Comparison of ENCODE assay signal across 16 mouse cellular contexts in the genomic region with DNA sequence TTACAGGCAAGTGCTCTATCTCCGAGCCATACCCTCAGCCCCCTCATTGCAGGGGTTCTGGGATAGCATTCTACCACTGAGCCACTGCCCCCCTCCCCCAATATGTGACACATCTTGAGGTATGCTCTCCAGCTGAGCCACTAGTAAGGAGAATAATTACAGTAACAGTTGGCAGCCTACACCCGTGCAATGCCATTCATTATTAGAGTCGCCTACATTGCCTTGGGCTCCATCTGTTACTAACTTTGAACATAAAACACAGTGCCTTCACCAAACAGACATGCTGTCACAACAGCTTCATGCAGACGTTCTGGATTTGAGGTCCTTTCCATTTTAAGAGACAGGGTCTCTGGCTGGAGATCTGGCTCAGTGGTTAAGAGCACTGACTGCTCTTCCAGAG. TPM values are rescaled to one million over a fixed set of nuclear protein-coding genes. Genes with fewer than 3 reads are reported as not detected.
DNase-seq lines count a peak whose midpoint lies in the region; ATAC-seq and TF ChIP-seq lines count a peak whose summit lies in the region.
"Had no signal": no experiment of that assay in that cellular context is flagged by ENCODE, and none has a peak within 500 bp of the region (broad histone marks: within the 10 kb centered on the region; RNA-seq: fewer than 3 reads in every experiment).

No protein-coding gene starts in this region.

- 58% methylated on average over 4 of the region's 4 CpGs for WGBS in forebrain, embryonic 13.5 days
- 83% methylated on average over 4 of the region's 4 CpGs for WGBS in forebrain, embryonic 10.5 days
- 81% methylated on average over 4 of the region's 4 CpGs for WGBS in midbrain, embryonic 13.5 days
- 80% methylated on average over 4 of the region's 4 CpGs for WGBS in midbrain, embryonic 11.5 days
- 49% methylated on average over 4 of the region's 4 CpGs for WGBS in forebrain, postnatal 0 days
- WGBS in neural tube, embryonic 15.5 days = 38% methylated on average over 4 of the region's 4 CpGs

- TF ChIP-seq CTCF in forebrain, postnatal 0 days (IDR thresholded peaks at IDR 0.05; ENCODE audit: low read depth) = no peak

- H3K9me3 ChIP-seq in forebrain, embryonic 13.5 days (replicated peaks) = no peaks in the 10 kb centered on the region
- H3K9me3 ChIP-seq in forebrain, embryonic 10.5 days = no peaks in the 10 kb centered on the region
- no peaks in the 10 kb centered on the region for H3K9me3 ChIP-seq in midbrain, embryonic 13.5 days
- H3K9me3 ChIP-seq in midbrain, embryonic 11.5 days (ENCODE audit: control insufficient read depth, low read length) = no peaks in the 10 kb centered on the region
- H3K9me3 ChIP-seq in forebrain, postnatal 0 days (ENCODE audit: low read length) = no peaks in the 10 kb centered on the region
- H3K9me3 ChIP-seq in neural tube, embryonic 15.5 days (replicated peaks) = no peaks in the 10 kb centered on the region
- H3K9me3 ChIP-seq: embryonic facial prominence, embryonic 12.5 days; heart, embryonic 15.5 days; kidney, embryonic 15.5 days; lung, embryonic 15.5 days had no signal

- no peak for DNase-seq in forebrain, embryonic 10.5 days (ENCODE audit: extremely low spot score, low spot score)
- no peak for DNase-seq in midbrain, embryonic 11.5 days (ENCODE audit: low spot score, missing footprints)
- DNase-seq in forebrain, postnatal 0 days = peak; percentile 27
- no peak for DNase-seq in testis, postnatal 14 days (ENCODE audit: low spot score)
- DNase-seq in cerebellum, postnatal 14 days = no peak
- DNase-seq: adrenal gland, adult 2 months; cerebellum, postnatal 36 days; thymus, postnatal 36 days had no signal

- no peak overlapping the region for H3K9ac ChIP-seq in forebrain, embryonic 13.5 days
- H3K9ac ChIP-seq in midbrain, embryonic 13.5 days (replicated peaks) = no peak overlapping the region
- no peak overlapping the region for H3K9ac ChIP-seq in midbrain, embryonic 11.5 days (ENCODE audit: low read length)
- H3K9ac ChIP-seq in forebrain, postnatal 0 days = no peak overlapping the region
- no peak overlapping the region for H3K9ac ChIP-seq in neural tube, embryonic 15.5 days (replicated peaks)
- H3K9ac ChIP-seq: embryonic facial prominence, embryonic 12.5 days; heart, embryonic 15.5 days; kidney, embryonic 15.5 days; lung, embryonic 15.5 days had no signal

- H3K36me3 ChIP-seq in forebrain, embryonic 13.5 days (ENCODE audit: poor library complexity, severe bottlenecking) = no peaks in the 10 kb centered on the region
- no peaks in the 10 kb centered on the region for H3K36me3 ChIP-seq in forebrain, embryonic 10.5 days (replicated peaks)
- H3K36me3 ChIP-seq in midbrain, embryonic 13.5 days = no peaks in the 10 kb centered on the region
- no peaks in the 10 kb centered on the region for H3K36me3 ChIP-seq in midbrain, embryonic 11.5 days (ENCODE audit: control insufficient read depth, insufficient read depth, low read length)
- H3K36me3 ChIP-seq in forebrain, postnatal 0 days (ENCODE audit: insufficient read depth) = no peaks in the 10 kb centered on the region
- no peaks in the 10 kb centered on the region for H3K36me3 ChIP-seq in neural tube, embryonic 15.5 days
- H3K36me3 ChIP-seq: embryonic facial prominence, embryonic 12.5 days; heart, embryonic 15.5 days; kidney, embryonic 15.5 days; lung, embryonic 15.5 days had no signal

- no peaks in the 10 kb centered on the region for H3K27me3 ChIP-seq in forebrain, embryonic 13.5 days
- H3K27me3 ChIP-seq in forebrain, embryonic 10.5 days (ENCODE audit: poor library complexity, severe bottlenecking) = no peaks in the 10 kb centered on the region
- H3K27me3 ChIP-seq in midbrain, embryonic 13.5 days = no peaks in the 10 kb centered on the region
- H3K27me3 ChIP-seq in midbrain, embryonic 11.5 days (ENCODE audit: control insufficient read depth, insufficient read depth, low read length) = no peaks in the 10 kb centered on the region
- no peaks in the 10 kb centered on the region for H3K27me3 ChIP-seq in forebrain, postnatal 0 days (ENCODE audit: insufficient read depth, low read length)
- no peaks in the 10 kb centered on the region for H3K27me3 ChIP-seq in neural tube, embryonic 15.5 days (replicated peaks)
- H3K27me3 ChIP-seq: embryonic facial prominence, embryonic 12.5 days; heart, embryonic 15.5 days; kidney, embryonic 15.5 days; lung, embryonic 15.5 days had no signal

- H3K27ac ChIP-seq in forebrain, embryonic 13.5 days = no peak overlapping the region
- no peak overlapping the region for H3K27ac ChIP-seq in forebrain, embryonic 10.5 days
- H3K27ac ChIP-seq in midbrain, embryonic 13.5 days = no peak overlapping the region
- H3K27ac ChIP-seq in midbrain, embryonic 11.5 days (ENCODE audit: low read depth, low read length) = no peak overlapping the region
- H3K27ac ChIP-seq in forebrain, postnatal 0 days (ENCODE audit: low read depth, low read length) = no peak overlapping the region
- no peak overlapping the region for H3K27ac ChIP-seq in neural tube, embryonic 15.5 days (replicated peaks)
- H3K27ac ChIP-seq: embryonic facial prominence, embryonic 12.5 days; heart, embryonic 15.5 days; kidney, embryonic 15.5 days; lung, embryonic 15.5 days had no signal

- no peak overlapping the region for H3K4me3 ChIP-seq in forebrain, embryonic 13.5 days
- no peak overlapping the region for H3K4me3 ChIP-seq in forebrain, embryonic 10.5 days
- no peak overlapping the region for H3K4me3 ChIP-seq in midbrain, embryonic 13.5 days (replicated peaks)
- H3K4me3 ChIP-seq in midbrain, embryonic 11.5 days (ENCODE audit: low read depth, low read length) = no peak overlapping the region
- no peak overlapping the region for H3K4me3 ChIP-seq in forebrain, postnatal 0 days (ENCODE audit: low read depth, low read length)
- H3K4me3 ChIP-seq in neural tube, embryonic 15.5 days (replicated peaks) = no peak overlapping the region
- H3K4me3 ChIP-seq: embryonic facial prominence, embryonic 12.5 days; heart, embryonic 15.5 days; kidney, embryonic 15.5 days; lung, embryonic 15.5 days; myocyte had no signal

- ATAC-seq in forebrain, embryonic 13.5 days = peak; percentile 82
- peak; percentile 30; the same call in 1 of the 2 replicates for ATAC-seq in midbrain, embryonic 13.5 days
- ATAC-seq in midbrain, embryonic 11.5 days (ENCODE audit: low FRiP score) = no peak
- peak; percentile 73 for ATAC-seq in forebrain, postnatal 0 days
- peak; percentile 19; the same call in 1 of the 2 replicates for ATAC-seq in neural tube, embryonic 15.5 days (ENCODE audit: low FRiP score)

- no peaks in the 10 kb centered on the region for H3K4me1 ChIP-seq in forebrain, embryonic 13.5 days
- no peaks in the 10 kb centered on the region for H3K4me1 ChIP-seq in forebrain, embryonic 10.5 days
- no peaks in the 10 kb centered on the region for H3K4me1 ChIP-seq in midbrain, embryonic 13.5 days (replicated peaks)
- no peaks in the 10 kb centered on the region for H3K4me1 ChIP-seq in midbrain, embryonic 11.5 days (ENCODE audit: control insufficient read depth, insufficient read depth, low read length)
- H3K4me1 ChIP-seq in forebrain, postnatal 0 days (ENCODE audit: insufficient read depth) = no peaks in the 10 kb centered on the region
- no peaks in the 10 kb centered on the region for H3K4me1 ChIP-seq in neural tube, embryonic 15.5 days
- H3K4me1 ChIP-seq: embryonic facial prominence, embryonic 12.5 days; heart, embryonic 15.5 days; kidney, embryonic 15.5 days had no signal

- H3K4me2 ChIP-seq in forebrain, embryonic 13.5 days = no peak overlapping the region
- no peak overlapping the region for H3K4me2 ChIP-seq in midbrain, embryonic 13.5 days (replicated peaks)
- H3K4me2 ChIP-seq in midbrain, embryonic 11.5 days = no peak overlapping the region
- H3K4me2 ChIP-seq in forebrain, postnatal 0 days (ENCODE audit: low read depth) = no peak overlapping the region
- no peak overlapping the region for H3K4me2 ChIP-seq in neural tube, embryonic 15.5 days
- H3K4me2 ChIP-seq: embryonic facial prominence, embryonic 12.5 days; heart, embryonic 15.5 days; kidney, embryonic 15.5 days; lung, embryonic 15.5 days had no signal

RNA-seq across cellular contexts. Expression of a gene that starts 33.4 kb away (rescaled TPM):
- polyA plus RNA-seq in forebrain, embryonic 13.5 days (2015; fragmentation: Nextera tagmentation; extraction: Ambion mirVana) = 0.27 and 0.47 TPM in 2 replicates
- polyA plus RNA-seq in forebrain, embryonic 10.5 days (2016; fragmentation: Nextera tagmentation; extraction: Ambion mirVana) = 0.25 and 0.40 TPM in 2 replicates
- polyA plus RNA-seq in midbrain, embryonic 13.5 days (2015; fragmentation: Nextera tagmentation; extraction: Ambion mirVana) = 0.63 and 1.3 TPM in 2 replicates
- 0.23 and 0.47 TPM in 2 replicates for polyA plus RNA-seq in midbrain, embryonic 11.5 days (2014; fragmentation: Nextera tagmentation; extraction: Ambion mirVana)
- 3.4 and 5.2 TPM in 2 replicates for total RNA-seq in forebrain, postnatal 0 days (2014; rRNA removed)
- polyA plus RNA-seq in forebrain, postnatal 0 days (2015; fragmentation: Nextera tagmentation; extraction: Ambion mirVana) = 0.97 and 1.6 TPM in 2 replicates
- 2.2 and 3.1 TPM in 2 replicates for polyA plus RNA-seq in neural tube, embryonic 15.5 days (2015; fragmentation: Nextera tagmentation; extraction: Ambion mirVana)

RNA-seq across cellular contexts. Expression of a gene that starts 38.9 kb away (rescaled TPM):
- polyA plus RNA-seq in forebrain, embryonic 13.5 days (2015; fragmentation: Nextera tagmentation; extraction: Ambion mirVana) = 6.2 and 7.5 TPM in 2 replicates
- 8.1 and 8.5 TPM in 2 replicates for polyA plus RNA-seq in forebrain, embryonic 10.5 days (2016; fragmentation: Nextera tagmentation; extraction: Ambion mirVana)
- polyA plus RNA-seq in midbrain, embryonic 13.5 days (2015; fragmentation: Nextera tagmentation; extraction: Ambion mirVana) = 7.5 and 7.9 TPM in 2 replicates
- 8.6 and 9.1 TPM in 2 replicates for polyA plus RNA-seq in midbrain, embryonic 11.5 days (2014; fragmentation: Nextera tagmentation; extraction: Ambion mirVana)
- total RNA-seq in forebrain, postnatal 0 days (2014; rRNA removed) = 24.9 and 40.9 TPM in 2 replicates
- polyA plus RNA-seq in forebrain, postnatal 0 days (2015; fragmentation: Nextera tagmentation; extraction: Ambion mirVana) = 7.1 and 11.2 TPM in 2 replicates
- polyA plus RNA-seq in neural tube, embryonic 15.5 days (2015; fragmentation: Nextera tagmentation; extraction: Ambion mirVana) = 13.8 and 16.3 TPM in 2 replicates

RNA-seq across cellular contexts. Expression of a gene that starts 43.8 kb away (rescaled TPM):
- 13.8 and 17.3 TPM in 2 replicates for polyA plus RNA-seq in forebrain, embryonic 13.5 days (2015; fragmentation: Nextera tagmentation; extraction: Ambion mirVana)
- 18.9 and 21.0 TPM in 2 replicates for polyA plus RNA-seq in forebrain, embryonic 10.5 days (2016; fragmentation: Nextera tagmentation; extraction: Ambion mirVana)
- polyA plus RNA-seq in midbrain, embryonic 13.5 days (2015; fragmentation: Nextera tagmentation; extraction: Ambion mirVana) = 18.6 and 19.3 TPM in 2 replicates
- polyA plus RNA-seq in midbrain, embryonic 11.5 days (2014; fragmentation: Nextera tagmentation; extraction: Ambion mirVana) = 24.3 and 31.9 TPM in 2 replicates
- total RNA-seq in forebrain, postnatal 0 days (2014; rRNA removed) = 31.9 and 37.0 TPM in 2 replicates
- 6.9 and 11.6 TPM in 2 replicates for polyA plus RNA-seq in forebrain, postnatal 0 days (2015; fragmentation: Nextera tagmentation; extraction: Ambion mirVana)
- polyA plus RNA-seq in neural tube, embryonic 15.5 days (2015; fragmentation: Nextera tagmentation; extraction: Ambion mirVana) = 14.9 and 15.8 TPM in 2 replicates
